Mouse (Mus musculus) spleen, adult 2 months (tissue): Measurements from ENCODE around the gene Chst11.

ENCODE experiments used
- CTCF ChIP-seq: fragments of 200-500 bp; IDR thresholded peaks from 2 replicates; pipeline ENCODE4 v1.5.1; 2011; ENCODE audit warnings: mild to moderate bottlenecking, inconsistent platforms; ENCODE audit not compliant: insufficient read depth, insufficient read length, insufficient replicate concordance; ENCODE audit errors: extremely low read depth
- POLR2A ChIP-seq: fragments of 200-500 bp; IDR thresholded peaks from 2 replicates; pipeline ENCODE4 v1.6.1; 2011; ENCODE audit warnings: low read depth, low read length, inconsistent platforms

GRCm38 (mm10) chr10:83108946-83109345 lies 123.6 kb downstream of the Chst11 start:
- TF ChIP-seq CTCF = no peak
- no peak for TF ChIP-seq POLR2A
